Mouse (Mus musculus) C2C12 (cell line): ENCODE data around the gene Dtd1.

ENCODE experiments used
- CEBPB ChIP-seq: IDR thresholded peaks from one replicate; pipeline ENCODE4 v1.6.1; 2011; ENCODE audit warnings: low read depth, mild to moderate bottlenecking, control low read depth, moderate library complexity
- CTCF ChIP-seq: IDR thresholded peaks from one replicate; pipeline ENCODE4 v1.5.1; 2011; ENCODE audit not compliant: control insufficient read depth, insufficient read depth, insufficient read length
- FOSL1 ChIP-seq: IDR thresholded peaks from one replicate; pipeline ENCODE4 v1.8.0; 2011; ENCODE audit warnings: mild to moderate bottlenecking, low read length; ENCODE audit not compliant: poor library complexity, insufficient read depth, severe bottlenecking
- MAX ChIP-seq: IDR thresholded peaks from one replicate; pipeline ENCODE4 v1.6.1; 2011; ENCODE audit warnings: mild to moderate bottlenecking, control low read depth
- MYOD1 ChIP-seq: IDR thresholded peaks from one replicate; pipeline ENCODE4 v1.6.1; 2011; ENCODE audit warnings: low read depth; ENCODE audit not compliant: control insufficient read depth, insufficient read length
- MYOG ChIP-seq: IDR thresholded peaks from one replicate; pipeline ENCODE4 v1.6.1; 2011; ENCODE audit not compliant: control insufficient read depth, insufficient read length; ENCODE audit errors: extremely low read depth
- USF1 ChIP-seq: IDR thresholded peaks from one replicate; pipeline ENCODE4 v1.6.1; 2011; ENCODE audit warnings: low read depth, mild to moderate bottlenecking, control low read depth, moderate library complexity

GRCm38 (mm10) chr2:144774636-144775160, 175.0 kb downstream of the Dtd1 start:
- TF ChIP-seq CEBPB (no peak), CTCF (no peak), USF1 (no peak), MYOG (no peak), MAX (no peak), MYOD1 (no peak), FOSL1 (no peak)
